Mouse (Mus musculus): Measurements from ENCODE around the gene Ints3.

GRCm38 (mm10) chr3:90391004-90391403, 42.4 kb downstream of the Ints3 start:
- TF ChIP-seq GATA1 (IDR thresholded peaks at IDR 0.05; ENCODE audit: borderline replicate concordance, low read length), result no peak
- no peak for TF ChIP-seq FLI1 (IDR thresholded peaks at IDR 0.05; ENCODE audit: low read length)
